ENCODE assay signal across 10 mouse cellular contexts in genomic region chr2:164454846-164455245, GRCm38 (mm10). TPM values are rescaled to one million over a fixed set of nuclear protein-coding genes. Genes with fewer than 3 reads are reported as not detected.
DNase-seq lines count a peak whose midpoint lies in the region; ATAC-seq and TF ChIP-seq lines count a peak whose summit lies in the region.
"Had no signal": no experiment of that assay in that cellular context is flagged by ENCODE, and none has a peak within 500 bp of the region (broad histone marks: within the 10 kb centered on the region; RNA-seq: fewer than 3 reads in every experiment).

No protein-coding gene starts in this region.

- DNase-seq in Muller cell, postnatal 12 days (ENCODE audit: inconsistent ontology term): peak; percentile 77
- DNase-seq in brain, adult 2 months (ENCODE audit: low read depth, low spot score): peak; percentile 90
- peak; percentile 72 for DNase-seq in heart, postnatal 0 days (ENCODE audit: low spot score)
- peak; percentile 89 to 91 for DNase-seq in left cerebral cortex, adult 18-20 months (ENCODE audit: low spot score in 2 of 2)
- DNase-seq in midbrain, embryonic 11.5 days (ENCODE audit: low spot score, missing footprints): no peak
- no peak for DNase-seq in cerebellum, postnatal 36 days
- DNase-seq: liver, embryonic 13.5 days had no signal

- peak; percentile 39; the same call in 1 of the 2 replicates for ATAC-seq in heart, postnatal 0 days (ENCODE audit: insufficient read depth, low read depth)
- peak; percentile 52 for ATAC-seq in monocyte, adult 5-6 weeks (replicated peaks; ENCODE audit: insufficient number of reproducible peaks, low FRiP score, low TSS enrichment, poor library complexity, severe bottlenecking)
- ATAC-seq in cerebellum, adult (ENCODE audit: insufficient number of reproducible peaks, low FRiP score, low TSS enrichment): no peak
- no peak for ATAC-seq in midbrain, embryonic 11.5 days (ENCODE audit: low FRiP score)

- H3K9ac ChIP-seq in heart, postnatal 0 days (replicated peaks; ENCODE audit: low read depth, low read length): no peak overlapping the region
- H3K9ac ChIP-seq in midbrain, embryonic 11.5 days (ENCODE audit: low read length): no peak overlapping the region
- H3K9ac ChIP-seq: liver, embryonic 13.5 days had no signal

- TF ChIP-seq EP300 in heart, postnatal 0 days (IDR thresholded peaks at IDR 0.05; ENCODE audit: low read depth): no peak

- no peaks in the 10 kb centered on the region for H3K27me3 ChIP-seq in heart, postnatal 0 days (ENCODE audit: control insufficient read depth, insufficient read depth, low read length)
- no peaks in the 10 kb centered on the region for H3K27me3 ChIP-seq in midbrain, embryonic 11.5 days (ENCODE audit: control insufficient read depth, insufficient read depth, low read length)

- H3K4me2 ChIP-seq in heart, postnatal 0 days (ENCODE audit: low read depth, low read length): 0 out of 2 replicates have a peak overlapping the region, but pooled peaks have one; percentile 10
- H3K4me2 ChIP-seq in midbrain, embryonic 11.5 days: no peak overlapping the region
- H3K4me2 ChIP-seq: liver, embryonic 13.5 days had no signal

- no peaks in the 10 kb centered on the region for H3K36me3 ChIP-seq in heart, postnatal 0 days (replicated peaks; ENCODE audit: control insufficient read depth, insufficient read depth, low read length)
- no peaks in the 10 kb centered on the region for H3K36me3 ChIP-seq in midbrain, embryonic 11.5 days (ENCODE audit: control insufficient read depth, insufficient read depth, low read length)
- H3K36me3 ChIP-seq: liver, embryonic 13.5 days had no signal

- no peaks in the 10 kb centered on the region for H3K9me3 ChIP-seq in heart, postnatal 0 days (replicated peaks; ENCODE audit: control insufficient read depth, low read length)
- no peaks in the 10 kb centered on the region for H3K9me3 ChIP-seq in midbrain, embryonic 11.5 days (ENCODE audit: control insufficient read depth, low read length)
- H3K9me3 ChIP-seq: liver, embryonic 13.5 days had no signal

- peak overlapping the region; percentile 65 for H3K27ac ChIP-seq in heart, postnatal 0 days (ENCODE audit: low read depth)
- H3K27ac ChIP-seq in midbrain, embryonic 11.5 days (ENCODE audit: low read depth, low read length): no peak overlapping the region
- H3K27ac ChIP-seq: liver, embryonic 13.5 days had no signal

- H3K4me3 ChIP-seq in heart, postnatal 0 days (ENCODE audit: low read depth, low read length): no peak overlapping the region
- H3K4me3 ChIP-seq in midbrain, embryonic 11.5 days (ENCODE audit: low read depth, low read length): no peak overlapping the region
- H3K4me3 ChIP-seq: liver, embryonic 13.5 days had no signal

- WGBS in heart, postnatal 0 days: 15% methylated on average over 10 of the region's 10 CpGs
- 83% methylated on average over 10 of the region's 10 CpGs for WGBS in midbrain, embryonic 11.5 days

- peaks cover 39% of the 10 kb centered on the region for H3K4me1 ChIP-seq in heart, postnatal 0 days (ENCODE audit: control insufficient read depth, insufficient read depth)
- H3K4me1 ChIP-seq in midbrain, embryonic 11.5 days (ENCODE audit: control insufficient read depth, insufficient read depth, low read length): peaks cover 5% of the 10 kb centered on the region

- no peak for TF ChIP-seq CTCF in heart, postnatal 0 days (IDR thresholded peaks at IDR 0.05; ENCODE audit: low read depth)

RNA-seq across cellular contexts. Expression of gene Sys1, which starts 1.9 kb away (rescaled TPM):
- 71.8 and 87.9 TPM in 2 replicates for total RNA-seq in heart, postnatal 0 days (2014; rRNA removed; ENCODE audit: low replicate concordance)
- 37.6 and 39.1 TPM in 2 replicates for polyA plus RNA-seq in heart, postnatal 0 days (2015; fragmentation: Nextera tagmentation; extraction: Ambion mirVana)
- 10 to 100 TPM; 43.5 to 44.6 TPM for total RNA-seq in left cerebral cortex, adult 18-20 months (2021)
- total RNA-seq in monocyte, adult 5-6 weeks (2017): 17.0 to 30.1 TPM (median 24.9 TPM) in 3 replicates
- polyA plus RNA-seq in midbrain, embryonic 11.5 days (2014; fragmentation: Nextera tagmentation; extraction: Ambion mirVana): 62.0 and 63.6 TPM in 2 replicates

RNA-seq across cellular contexts. Expression of gene Gm20458, which starts 5.9 kb away (rescaled TPM):
- 6.7 and 34.3 TPM in 2 replicates for total RNA-seq in heart, postnatal 0 days (2014; rRNA removed; ENCODE audit: low replicate concordance)
- 15.4 and 15.5 TPM in 2 replicates for polyA plus RNA-seq in heart, postnatal 0 days (2015; fragmentation: Nextera tagmentation; extraction: Ambion mirVana)
- total RNA-seq in left cerebral cortex, adult 18-20 months (2021): 1 to 10 TPM; 2.0 to 6.4 TPM
- total RNA-seq in monocyte, adult 5-6 weeks (2017): 4.9 TPM in 1 of 3 replicates, not detected in the others
- 4.7 and 5.0 TPM in 2 replicates for polyA plus RNA-seq in midbrain, embryonic 11.5 days (2014; fragmentation: Nextera tagmentation; extraction: Ambion mirVana)

RNA-seq across cellular contexts. Expression of gene Sdc4, which starts 11.2 kb away (rescaled TPM):
- 42.2 and 46.5 TPM in 2 replicates for total RNA-seq in heart, postnatal 0 days (2014; rRNA removed; ENCODE audit: low replicate concordance)
- polyA plus RNA-seq in heart, postnatal 0 days (2015; fragmentation: Nextera tagmentation; extraction: Ambion mirVana): 30.4 and 30.7 TPM in 2 replicates
- total RNA-seq in left cerebral cortex, adult 18-20 months (2021): 10 to 100 TPM; 72.7 to 80.1 TPM
- total RNA-seq in monocyte, adult 5-6 weeks (2017): 14.1 to 26.0 TPM (median 16.6 TPM) in 3 replicates
- polyA plus RNA-seq in midbrain, embryonic 11.5 days (2014; fragmentation: Nextera tagmentation; extraction: Ambion mirVana): 9.7 and 9.9 TPM in 2 replicates

RNA-seq across cellular contexts. Expression of gene Trp53tg5, which starts 18.7 kb away (rescaled TPM):
- not detected in 2 replicates for total RNA-seq in heart, postnatal 0 days (2014; rRNA removed; ENCODE audit: low replicate concordance)
- not detected in 2 replicates for polyA plus RNA-seq in heart, postnatal 0 days (2015; fragmentation: Nextera tagmentation; extraction: Ambion mirVana)
- not detected for total RNA-seq in left cerebral cortex, adult 18-20 months (2021)
- total RNA-seq in monocyte, adult 5-6 weeks (2017): 0.68 TPM in 1 of 3 replicates, not detected in the others
- not detected in 2 replicates for polyA plus RNA-seq in midbrain, embryonic 11.5 days (2014; fragmentation: Nextera tagmentation; extraction: Ambion mirVana)
- polyA plus RNA-seq: brain, embryonic 14.5 days; liver, embryonic 13.5 days had no signal

RNA-seq across cellular contexts. Expression of gene Dbndd2, which starts 31.1 kb away (rescaled TPM):
- 22.3 and 26.6 TPM in 2 replicates for total RNA-seq in heart, postnatal 0 days (2014; rRNA removed; ENCODE audit: low replicate concordance)
- polyA plus RNA-seq in heart, postnatal 0 days (2015; fragmentation: Nextera tagmentation; extraction: Ambion mirVana): 16.8 and 16.9 TPM in 2 replicates
- total RNA-seq in left cerebral cortex, adult 18-20 months (2021): 100 to 1,000 TPM; 108 to 126 TPM
- 3.1 to 12.6 TPM (median 7.4 TPM) in 3 replicates for total RNA-seq in monocyte, adult 5-6 weeks (2017)
- polyA plus RNA-seq in midbrain, embryonic 11.5 days (2014; fragmentation: Nextera tagmentation; extraction: Ambion mirVana): 3.1 and 3.4 TPM in 2 replicates

Comparison
In these comparisons a context has a peak if more than half of its experiments do, and no peak if none do; other contexts are left out.
1. DNase-seq: peak in Muller cell, postnatal 12 days (single experiment), brain, adult 2 months (single experiment), heart, postnatal 0 days (single experiment) and left cerebral cortex, adult 18-20 months (2 of 2); none in midbrain, embryonic 11.5 days (single experiment) and cerebellum, postnatal 36 days (0 of 2).
2. ATAC-seq: peak in heart, postnatal 0 days (single experiment) and monocyte, adult 5-6 weeks (single experiment); none in cerebellum, adult (single experiment) and midbrain, embryonic 11.5 days (single experiment).